Mouse (Mus musculus) cerebellum, adult 2 months (tissue): ENCODE measurements around the gene Medag.

ENCODE experiments used
- CTCF ChIP-seq: fragments of 200-500 bp; IDR thresholded peaks from 2 replicates; pipeline ENCODE4 v1.5.1; 2011; ENCODE audit warnings: low read depth, mild to moderate bottlenecking, control low read depth, low read length, moderate library complexity, borderline replicate concordance; ENCODE audit not compliant: insufficient read depth
- POLR2A ChIP-seq: fragments of 200-500 bp; IDR thresholded peaks from 2 replicates; pipeline ENCODE4 v1.6.1; 2011; ENCODE audit warnings: low read length, control low read depth, borderline replicate concordance; ENCODE audit not compliant: insufficient read depth

DNA sequence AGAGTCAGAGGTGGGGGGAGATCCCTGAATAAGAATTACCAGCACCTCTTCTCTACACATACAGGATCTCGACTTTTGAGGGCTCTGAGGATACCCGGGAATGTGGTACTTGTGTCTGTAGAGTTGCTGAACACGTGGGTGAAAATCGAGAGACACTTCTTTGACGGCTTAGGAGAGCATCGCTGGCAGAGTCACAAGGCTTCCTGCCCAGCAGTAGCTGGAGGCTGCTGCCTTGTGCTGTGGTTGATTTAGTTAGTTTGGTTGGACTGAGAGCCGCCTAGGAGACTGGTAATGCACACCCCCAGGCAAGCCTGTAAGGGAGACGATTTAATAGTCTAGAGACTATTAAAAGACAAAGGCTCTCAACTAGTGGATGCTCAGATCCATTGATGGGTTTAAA is 39.5 kb upstream of the Medag start:
- TF ChIP-seq CTCF (no peak), POLR2A (no peak)
